Mouse (Mus musculus) G1E (cell line): ENCODE results near the gene Ifitm10.

ENCODE experiments used
- CTCF ChIP-seq: IDR thresholded peaks from 2 replicates; pipeline ENCODE4 v1.5.1; 2012; ENCODE audit warnings: low read depth, low read length, inconsistent platforms, mixed read lengths
- GATA1 ChIP-seq: IDR thresholded peaks from 2 replicates; pipeline ENCODE4 v1.6.1; 2012; ENCODE audit warnings: borderline replicate concordance, low read length, inconsistent platforms, mixed read lengths
- POLR2AphosphoS5 ChIP-seq: IDR thresholded peaks from 2 replicates; pipeline ENCODE4 v1.6.1; 2012; ENCODE audit warnings: low read depth, low read length, inconsistent platforms; ENCODE audit not compliant: insufficient replicate concordance
- TAL1 ChIP-seq: conservative IDR thresholded peaks from 2 replicates; pipeline ENCODE4 v1.6.1; 2012; ENCODE audit warnings: low read depth, low read length, inconsistent platforms, mixed read lengths

DNA sequence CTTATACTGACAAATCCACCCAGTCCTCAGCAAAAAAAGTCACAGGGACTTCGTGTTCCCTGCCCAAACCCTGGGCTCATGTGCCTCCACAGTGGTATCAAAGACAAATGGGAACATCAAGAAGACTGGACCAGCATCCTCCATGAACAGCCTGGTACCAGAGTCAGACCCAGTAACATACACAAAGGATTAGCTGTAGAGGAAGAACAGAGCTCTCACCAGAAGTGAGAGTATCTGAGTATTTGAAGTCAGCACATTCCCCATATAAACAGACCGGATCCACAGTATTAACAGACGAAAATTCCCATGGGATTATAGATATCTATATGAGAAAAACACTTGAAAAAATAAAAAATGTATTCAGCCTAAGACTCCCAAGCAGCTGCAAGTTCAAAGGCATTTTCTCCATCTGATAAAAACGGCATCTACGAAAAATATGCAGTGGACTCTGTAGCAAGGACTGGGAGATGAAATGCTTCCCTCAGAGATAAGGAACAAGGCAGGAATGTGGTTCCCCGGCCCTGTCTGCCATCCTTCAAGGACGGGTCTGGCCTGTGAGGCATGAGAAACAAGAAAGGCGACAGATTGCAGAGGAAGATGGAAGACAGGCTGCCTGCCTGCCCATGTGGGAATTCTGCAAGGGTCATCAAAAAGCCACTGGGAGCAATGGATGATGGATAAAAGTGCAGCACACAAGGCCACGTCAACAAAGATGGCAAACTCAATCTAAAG, 46.7 kb downstream of the Ifitm10 start:
- TF ChIP-seq CTCF (no peak), POLR2AphosphoS5 (no peak), GATA1 (no peak), TAL1 (no peak)
